Mouse (Mus musculus): ENCODE measurements around the gene Gm10300. TPM values are rescaled to one million over a fixed set of nuclear protein-coding genes. Genes with fewer than 3 reads are reported as not detected.

Gene Gm10300
- 0.08 TPM in 1 of 2 replicates, not detected in the other for polyA plus RNA-seq (2015; fragmentation: Nextera tagmentation; extraction: Ambion mirVana)

DNA sequence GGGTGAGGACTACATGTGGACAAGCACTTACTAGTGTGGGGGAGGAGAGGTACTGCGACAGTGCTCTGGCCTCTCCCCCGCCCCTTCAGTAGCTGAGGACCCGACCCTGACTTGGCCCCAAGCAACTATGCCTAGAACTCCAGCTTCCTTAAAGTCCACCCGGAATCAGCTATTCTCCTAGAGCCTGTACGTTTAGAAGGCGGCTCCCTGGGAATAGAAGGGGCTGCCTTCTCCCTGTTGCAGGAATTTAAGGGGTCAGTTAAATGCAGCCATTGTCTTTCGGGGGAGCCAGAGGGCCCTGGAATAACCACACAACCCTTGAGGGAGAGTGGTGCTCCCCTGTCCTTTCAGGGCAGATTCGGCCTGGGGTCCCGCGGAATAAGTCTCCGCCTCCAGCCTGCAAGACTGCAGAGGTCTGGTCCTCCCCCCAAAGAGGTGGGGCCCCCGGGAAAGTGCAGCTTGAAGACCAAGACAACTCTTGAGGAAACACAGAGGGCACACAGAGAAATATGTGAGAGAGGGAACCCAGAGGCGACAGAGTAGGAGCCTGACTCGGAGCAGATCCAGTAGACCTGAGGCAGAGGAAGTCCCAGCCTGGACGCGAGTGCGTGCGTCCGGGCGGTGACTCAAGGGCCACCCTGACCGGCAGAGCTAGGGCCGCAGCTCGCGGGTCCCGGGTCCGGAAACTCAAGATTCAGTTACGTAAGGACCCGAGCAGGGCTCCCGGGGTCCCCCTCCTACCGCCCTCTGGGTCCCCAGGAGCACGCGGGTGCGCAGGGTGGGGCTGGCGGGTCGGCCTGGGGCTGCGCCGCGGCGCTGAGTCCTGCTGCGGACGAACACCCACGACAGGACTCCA lies at the start of gene Gm10300:
Gene Gm10300 (plus strand): TSS at position 621 of the 856 bp plus-strand sequence.
- H3K27ac ChIP-seq (replicated peaks): no peak within 1 kb of the TSS

DNA sequence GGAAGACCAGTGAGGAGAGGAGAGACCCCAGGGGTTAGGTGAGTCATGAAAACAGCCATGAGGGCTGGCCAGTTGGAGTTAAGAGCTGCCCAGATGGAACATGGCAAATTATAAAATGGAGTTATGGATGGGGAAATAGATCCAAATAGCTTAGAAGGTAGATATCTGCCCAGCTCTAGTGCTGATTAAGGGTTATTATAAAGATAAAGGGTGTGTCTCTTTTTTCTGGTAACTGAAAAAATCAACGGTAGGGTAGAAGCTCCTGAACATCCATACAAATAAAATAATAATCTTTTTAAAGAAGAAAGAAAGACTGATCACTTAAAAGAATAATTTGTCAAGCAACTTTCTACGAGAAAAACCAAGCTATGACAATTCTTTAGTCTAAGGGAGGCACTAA lies 49.2 kb upstream of the Gm10300 start:
- Histone ChIP-seq H3K27ac (replicated peaks) (no peak overlapping the region), H3K27me3 (peaks cover 39% of the 10 kb centered on the region), H3K9ac (replicated peaks) (no peak overlapping the region), H3K36me3 (no peaks in the 10 kb centered on the region), H3K4me3 (no peak overlapping the region), H3K4me1 (peaks cover 15% of the 10 kb centered on the region), H3K9me3 (no peaks in the 10 kb centered on the region), H3K4me2 (replicated peaks) (no peak overlapping the region)
- ATAC-seq (replicated peaks): no peak
- 50% methylated on average over 2 of the region's 2 CpGs for WGBS

More for the DNA sequence above, at the start of gene Gm10300:
- no peaks in the 10 kb centered on the region for H3K9me3 ChIP-seq
- peaks cover 24% of the 10 kb centered on the region for H3K4me1 ChIP-seq
- peak within 1 kb of the TSS; percentile 56 for H3K4me3 ChIP-seq
- peak within 1 kb of the TSS; percentile 99 for H3K4me2 ChIP-seq (replicated peaks)
- peak; percentile 33 for ATAC-seq (replicated peaks)
- under 1% methylated on average over 42 of the region's 42 CpGs for WGBS
- no peaks in the 10 kb centered on the region for H3K36me3 ChIP-seq
- H3K9ac ChIP-seq (replicated peaks): peak within 1 kb of the TSS; percentile 43
- peaks cover 56% of the 10 kb centered on the region for H3K27me3 ChIP-seq

DNA sequence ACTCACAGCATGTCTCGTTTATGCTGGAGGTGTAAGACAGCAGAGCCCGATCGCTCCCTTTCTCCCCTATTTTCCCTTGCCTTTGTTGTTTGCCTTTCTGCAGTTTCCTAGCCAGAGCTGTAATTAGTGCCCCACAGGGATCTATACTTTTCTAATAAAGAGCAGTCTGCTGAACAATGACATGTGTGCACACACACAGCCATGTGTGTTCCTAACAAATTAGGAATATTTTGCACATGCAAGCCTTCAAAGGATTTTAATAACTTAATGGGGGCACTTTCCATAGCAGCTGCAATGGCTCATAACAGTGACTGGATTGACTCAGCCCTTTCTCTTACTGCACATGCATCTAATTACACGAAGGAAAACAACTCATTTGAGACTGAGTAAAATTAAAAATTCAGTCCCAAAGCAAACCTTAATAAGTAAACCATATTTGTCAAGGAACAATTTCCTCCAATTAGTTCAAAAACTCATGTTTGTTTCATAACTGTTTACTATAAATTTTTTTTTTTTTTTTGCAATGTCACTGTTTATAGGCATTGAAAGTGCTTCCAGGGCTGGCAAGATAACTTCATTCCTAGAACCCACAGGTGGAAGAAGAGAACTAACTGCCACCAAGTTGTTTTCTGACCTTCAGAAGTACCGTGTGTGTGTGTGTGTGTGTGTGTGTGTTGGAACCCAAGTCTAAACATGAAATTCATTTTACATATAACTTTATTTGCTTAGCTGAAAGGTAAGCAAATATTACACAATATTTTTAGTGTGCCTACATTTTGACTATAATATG lies 48.6 kb upstream of the Gm10300 start:
- Histone ChIP-seq H3K27me3 (peaks cover 38% of the 10 kb centered on the region), H3K27ac (replicated peaks) (no peak overlapping the region), H3K9me3 (no peaks in the 10 kb centered on the region), H3K9ac (replicated peaks) (no peak overlapping the region), H3K4me2 (replicated peaks) (no peak overlapping the region), H3K4me1 (peaks cover 15% of the 10 kb centered on the region), H3K36me3 (no peaks in the 10 kb centered on the region), H3K4me3 (no peak overlapping the region)
- 11% methylated on average over 5 of the region's 5 CpGs for WGBS
- peak; percentile 79 for ATAC-seq (replicated peaks)

DNA sequence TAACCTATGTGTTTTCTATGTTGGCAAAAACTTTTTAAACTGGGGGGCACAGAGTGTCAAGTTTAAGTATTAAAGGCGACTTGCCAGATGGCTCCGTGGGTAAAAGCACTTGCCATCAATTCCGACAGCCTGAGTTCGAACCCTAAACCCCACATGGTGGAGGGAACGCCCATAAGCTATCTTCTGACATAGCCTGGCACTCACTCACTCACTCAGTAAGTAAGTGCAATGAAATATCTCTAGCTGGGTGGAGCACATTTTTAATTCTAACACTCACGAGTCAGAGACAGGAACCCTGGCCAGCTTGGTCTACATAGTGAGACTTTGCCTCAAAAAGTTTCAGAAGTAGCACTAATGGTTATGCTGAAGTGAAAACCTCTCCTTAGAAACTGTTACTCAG lies 47.3 kb upstream of the Gm10300 start:
- no peak for ATAC-seq (replicated peaks)
- Histone ChIP-seq H3K27me3 (peaks cover 49% of the 10 kb centered on the region), H3K36me3 (no peaks in the 10 kb centered on the region), H3K4me1 (peaks cover 15% of the 10 kb centered on the region), H3K9ac (replicated peaks) (no peak overlapping the region), H3K9me3 (no peaks in the 10 kb centered on the region), H3K4me2 (replicated peaks) (no peak overlapping the region), H3K27ac (replicated peaks) (no peak overlapping the region), H3K4me3 (no peak overlapping the region)
- WGBS: 89% methylated on average over 6 of the region's 6 CpGs

DNA sequence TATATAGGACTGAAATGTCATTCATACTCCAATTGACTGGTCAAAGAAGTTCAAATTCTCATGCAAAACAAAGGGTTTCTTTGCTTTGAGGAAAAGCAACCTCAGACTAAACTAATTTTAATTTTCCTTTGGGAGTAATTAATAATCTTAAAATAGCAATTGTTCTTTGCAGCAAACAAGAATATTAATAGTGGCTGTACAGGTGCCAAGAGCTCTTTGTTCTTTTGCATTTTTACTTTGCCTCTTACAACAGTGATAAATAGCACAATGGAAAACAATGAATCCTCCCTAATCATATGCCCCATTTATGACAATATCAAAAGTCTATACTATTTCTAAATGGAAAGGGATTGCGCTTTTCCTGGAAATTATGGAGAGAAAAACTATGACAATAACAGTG lies 46.7 kb upstream of the Gm10300 start:
- no peaks in the 10 kb centered on the region for H3K36me3 ChIP-seq
- H3K4me3 ChIP-seq: no peak overlapping the region
- no peak overlapping the region for H3K27ac ChIP-seq (replicated peaks)
- H3K9ac ChIP-seq (replicated peaks): no peak overlapping the region
- no peak for ATAC-seq (replicated peaks)
- H3K9me3 ChIP-seq: no peaks in the 10 kb centered on the region
- H3K4me1 ChIP-seq: peaks cover 15% of the 10 kb centered on the region
- WGBS: 93% methylated on average over 1 of the region's 1 CpGs
- no peak overlapping the region for H3K4me2 ChIP-seq (replicated peaks)
- H3K27me3 ChIP-seq: peaks cover 52% of the 10 kb centered on the region

DNA sequence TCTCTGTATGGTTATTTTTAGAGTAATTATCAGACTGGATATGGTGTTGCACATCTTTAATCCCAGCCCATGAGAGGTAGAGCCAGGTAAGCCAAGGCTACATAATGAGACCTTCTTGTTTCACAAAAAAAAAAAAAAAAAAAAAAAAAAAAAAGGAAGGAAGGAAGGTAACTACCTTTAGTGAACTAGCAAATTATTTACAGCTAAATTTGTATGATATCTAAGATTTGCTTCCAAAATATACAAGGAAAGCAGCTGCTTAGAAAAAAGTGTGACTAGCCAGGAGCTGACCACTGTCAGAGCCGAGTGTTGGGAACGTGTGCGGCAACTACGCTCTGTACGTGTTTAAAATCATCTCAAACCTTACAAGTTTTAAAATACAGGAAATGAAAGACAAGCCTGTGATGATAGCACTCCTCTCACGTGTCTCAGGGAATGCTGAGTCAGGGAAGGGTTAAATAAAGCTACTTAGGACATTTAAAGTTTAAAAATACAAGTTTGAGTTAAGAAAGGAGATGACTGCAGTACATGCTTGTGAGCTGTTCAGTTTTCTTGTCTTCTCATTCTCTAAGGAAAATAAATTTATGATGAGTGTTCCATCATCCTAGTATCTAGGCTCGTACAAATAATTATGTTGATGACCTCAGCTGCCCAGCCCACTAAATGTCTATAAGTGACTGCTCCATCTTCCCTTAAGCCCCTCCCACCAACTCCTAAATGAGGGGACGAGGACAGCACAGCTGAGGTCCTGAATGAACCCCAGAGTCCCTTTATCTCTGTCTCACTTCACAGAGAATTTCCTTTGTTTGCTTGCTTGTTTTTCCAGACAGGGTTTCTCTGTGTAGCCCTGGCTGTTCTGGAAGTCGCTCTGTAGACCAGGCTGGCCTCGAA lies 44.4 kb upstream of the Gm10300 start:
- Histone ChIP-seq H3K36me3 (no peaks in the 10 kb centered on the region), H3K4me3 (no peak overlapping the region), H3K27ac (replicated peaks) (no peak overlapping the region), H3K27me3 (peaks cover 44% of the 10 kb centered on the region), H3K4me2 (replicated peaks) (no peak overlapping the region), H3K9me3 (no peaks in the 10 kb centered on the region), H3K9ac (replicated peaks) (no peak overlapping the region), H3K4me1 (peaks cover 19% of the 10 kb centered on the region)
- WGBS: 68% methylated on average over 10 of the region's 10 CpGs
- ATAC-seq (replicated peaks): no peak

DNA sequence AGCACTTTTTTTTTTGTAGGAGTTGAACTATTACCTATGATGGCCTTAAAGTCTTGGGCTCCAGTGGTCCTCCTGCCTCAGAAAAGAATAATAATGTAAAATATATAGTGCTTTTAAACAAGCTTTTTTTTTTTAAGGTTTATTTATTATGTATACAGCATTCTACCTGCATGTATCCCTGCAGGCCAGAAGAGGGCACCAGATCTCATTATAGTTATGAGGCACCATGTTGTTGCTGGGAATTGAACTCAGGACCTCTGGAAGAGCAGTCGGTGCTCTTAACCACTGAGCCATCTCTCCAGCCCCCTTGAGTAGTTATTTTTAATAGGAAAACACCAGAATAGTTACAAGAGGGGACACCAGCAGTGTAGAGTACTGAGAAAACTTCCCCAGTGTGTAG lies 41.3 kb upstream of the Gm10300 start:
- no peak overlapping the region for H3K27ac ChIP-seq (replicated peaks)
- no peak for ATAC-seq (replicated peaks)
- peaks cover 34% of the 10 kb centered on the region for H3K27me3 ChIP-seq
- WGBS: 75% methylated on average over 1 of the region's 1 CpGs
- H3K4me3 ChIP-seq: no peak overlapping the region
- H3K9me3 ChIP-seq: no peaks in the 10 kb centered on the region
- no peak overlapping the region for H3K9ac ChIP-seq (replicated peaks)
- H3K4me2 ChIP-seq (replicated peaks): no peak overlapping the region
- H3K36me3 ChIP-seq: no peaks in the 10 kb centered on the region
- H3K4me1 ChIP-seq: peaks cover 12% of the 10 kb centered on the region

DNA sequence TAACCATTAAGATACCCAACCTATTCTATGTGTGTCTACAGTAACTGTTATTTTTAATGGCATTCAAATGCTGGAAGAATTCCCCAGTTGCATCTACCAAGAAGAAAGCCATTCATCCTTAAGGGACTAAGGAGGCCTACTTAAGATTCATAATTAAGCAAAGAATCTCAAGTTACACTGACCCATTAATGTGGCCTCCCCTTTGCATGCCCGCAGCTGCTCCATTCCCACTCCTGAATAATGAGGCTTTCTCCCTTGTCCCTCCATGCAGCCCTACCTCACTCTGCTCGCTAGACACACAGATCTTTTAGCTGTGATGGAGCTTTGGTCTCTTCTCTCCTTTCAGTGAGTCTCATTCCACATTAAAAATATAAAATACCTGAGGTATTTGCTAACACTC lies 40.3 kb upstream of the Gm10300 start:
- H3K9me3 ChIP-seq: no peaks in the 10 kb centered on the region
- peak; percentile 78; the same call in 1 of the 2 replicates for ATAC-seq (replicated peaks)
- H3K9ac ChIP-seq (replicated peaks): no peak overlapping the region
- H3K4me2 ChIP-seq (replicated peaks): no peak overlapping the region
- peaks cover 27% of the 10 kb centered on the region for H3K27me3 ChIP-seq
- WGBS: 5% methylated on average over 2 of the region's 2 CpGs
- no peak overlapping the region for H3K4me3 ChIP-seq
- H3K4me1 ChIP-seq: peaks cover 12% of the 10 kb centered on the region
- H3K36me3 ChIP-seq: no peaks in the 10 kb centered on the region
- peak overlapping the region; percentile 16; the same call in 1 of the 2 replicates for H3K27ac ChIP-seq (replicated peaks)

DNA sequence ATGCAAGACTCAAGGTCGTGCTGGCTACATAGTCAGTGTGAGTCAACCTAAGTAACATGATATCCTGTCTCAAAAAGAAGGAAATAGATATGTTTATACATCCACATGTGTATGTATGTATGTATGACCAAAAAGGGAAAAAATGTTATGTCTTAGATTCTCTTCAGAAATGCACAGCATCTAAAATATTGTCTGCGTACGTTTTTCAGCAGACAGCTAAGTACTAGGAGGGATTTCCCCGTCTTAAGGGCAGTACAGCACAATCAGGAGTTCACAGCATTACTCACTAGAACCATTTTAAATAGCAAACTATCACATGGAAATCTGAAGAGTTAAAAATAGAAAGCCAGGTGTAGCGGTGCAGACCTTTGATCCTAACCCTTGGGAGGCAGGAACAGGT lies 37.4 kb upstream of the Gm10300 start:
- Histone ChIP-seq H3K9me3 (no peaks in the 10 kb centered on the region), H3K9ac (replicated peaks) (no peak overlapping the region), H3K36me3 (no peaks in the 10 kb centered on the region), H3K27me3 (peaks cover 7% of the 10 kb centered on the region; the same call in 1 of the 2 replicates), H3K4me3 (no peak overlapping the region), H3K4me2 (replicated peaks) (no peak overlapping the region), H3K4me1 (peaks cover 17% of the 10 kb centered on the region), H3K27ac (replicated peaks) (no peak overlapping the region)
- no peak for ATAC-seq (replicated peaks)
- 90% methylated on average over 5 of the region's 5 CpGs for WGBS

DNA sequence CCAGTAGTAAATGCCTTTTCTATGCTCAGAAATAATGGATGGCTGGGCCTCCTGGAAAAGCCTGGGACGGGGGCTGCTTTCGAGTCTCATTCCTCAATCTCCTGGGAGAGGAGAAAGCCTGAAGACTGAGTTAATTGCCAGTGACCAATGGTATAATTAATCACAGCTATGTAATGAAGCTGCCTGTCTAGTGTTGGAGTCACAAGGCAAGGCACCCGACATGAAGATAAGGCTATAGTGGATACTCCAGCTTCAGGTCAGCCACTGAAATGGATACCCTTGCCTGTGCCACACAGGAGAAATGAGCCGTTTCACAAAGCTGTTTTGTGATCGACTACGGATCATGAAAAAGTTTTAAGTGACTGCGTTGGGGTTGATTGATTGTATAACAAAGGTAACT lies 36.5 kb upstream of the Gm10300 start:
- Histone ChIP-seq H3K27ac (replicated peaks) (no peak overlapping the region), H3K9me3 (no peaks in the 10 kb centered on the region), H3K36me3 (no peaks in the 10 kb centered on the region), H3K9ac (replicated peaks) (no peak overlapping the region), H3K4me3 (no peak overlapping the region), H3K27me3 (0 out of 2 replicates have a peak, but pooled peaks cover 4% of the 10 kb centered on the region), H3K4me1 (peaks cover 17% of the 10 kb centered on the region), H3K4me2 (replicated peaks) (no peak overlapping the region)
- no peak for ATAC-seq (replicated peaks)
- WGBS: 39% methylated on average over 7 of the region's 7 CpGs

DNA sequence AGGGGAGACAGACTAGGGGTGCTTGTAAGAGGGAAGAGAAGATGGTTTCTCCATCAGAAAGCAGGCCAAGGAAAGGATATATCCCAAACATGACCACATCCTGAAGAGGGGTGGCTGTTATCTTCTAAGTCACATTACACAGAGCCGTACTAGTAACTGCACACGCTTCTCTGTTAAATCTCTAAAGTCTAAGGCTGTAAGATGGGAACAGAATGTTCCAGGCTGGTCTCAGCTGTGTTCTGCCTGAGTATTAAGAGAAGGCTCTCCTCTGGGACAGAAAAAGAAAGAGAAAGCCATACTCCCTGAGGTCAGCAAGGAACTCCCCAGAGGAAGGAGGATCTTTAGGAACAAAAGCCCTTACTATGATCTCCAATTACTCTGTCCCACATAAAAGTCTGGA lies 35.7 kb upstream of the Gm10300 start:
- Histone ChIP-seq H3K36me3 (no peaks in the 10 kb centered on the region), H3K27ac (replicated peaks) (no peak overlapping the region), H3K4me2 (replicated peaks) (no peak overlapping the region), H3K27me3 (0 out of 2 replicates have a peak, but pooled peaks cover 4% of the 10 kb centered on the region), H3K9me3 (no peaks in the 10 kb centered on the region), H3K4me1 (peaks cover 14% of the 10 kb centered on the region; the same call in 1 of the 2 replicates), H3K9ac (replicated peaks) (no peak overlapping the region), H3K4me3 (no peak overlapping the region)
- WGBS: 89% methylated on average over 2 of the region's 2 CpGs
- no peak for ATAC-seq (replicated peaks)

Measured in forebrain, embryonic 15.5 days (tissue).